17 mouse cellular contexts compared by ENCODE assay signal in the genomic region with DNA sequence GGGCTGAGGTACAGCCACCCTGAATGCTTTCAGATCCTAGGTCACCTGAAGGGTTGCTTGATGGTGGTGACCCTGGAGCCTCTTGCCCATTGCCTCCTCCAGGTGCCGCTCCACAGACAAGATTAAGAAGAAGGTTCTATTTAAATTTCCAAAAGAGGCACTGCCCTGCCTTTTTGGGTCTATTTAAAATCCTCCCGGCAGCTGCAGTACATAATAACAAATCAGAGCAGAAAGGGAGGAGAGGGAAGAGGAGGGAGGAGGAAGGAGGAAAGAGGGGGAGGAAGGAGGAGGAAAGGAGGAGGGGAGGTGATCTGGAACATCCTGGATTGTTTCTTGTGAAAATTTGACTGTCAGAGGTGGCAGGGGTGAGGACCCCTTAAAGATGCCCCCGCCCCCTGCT.
A peak's percentile ranks its signal among the peaks of the same experiment; 100 is the strongest.
DNase-seq lines count a peak whose midpoint lies in the region; ATAC-seq and TF ChIP-seq lines count a peak whose summit lies in the region.
"Had no signal": no experiment of that assay in that cellular context is flagged by ENCODE, and none has a peak within 500 bp of the region (broad histone marks: within the 10 kb centered on the region; RNA-seq: fewer than 3 reads in every experiment).

No protein-coding gene starts in this region.

- TF ChIP-seq CTCF in layer of hippocampus, adult 2 months (conservative IDR thresholded peaks at IDR 0.05), result no peak
- TF ChIP-seq CTCF in olfactory bulb, adult 2 months (IDR thresholded peaks at IDR 0.05; ENCODE audit: insufficient read depth, low read depth, low read length), result no peak

- H3K27me3 ChIP-seq in hindbrain, embryonic 13.5 days, result no peaks in the 10 kb centered on the region
- H3K27me3 ChIP-seq in hindbrain, embryonic 10.5 days (ENCODE audit: insufficient read depth, poor library complexity, severe bottlenecking), result no peaks in the 10 kb centered on the region
- H3K27me3 ChIP-seq: embryonic facial prominence, embryonic 12.5 days; hindbrain, embryonic 15.5 days had no signal

- no peak overlapping the region for H3K4me2 ChIP-seq in hindbrain, embryonic 13.5 days
- H3K4me2 ChIP-seq: embryonic facial prominence, embryonic 12.5 days; hindbrain, embryonic 15.5 days had no signal

- peak overlapping the region; percentile 13; the same call in 1 of the 2 replicates for H3K27ac ChIP-seq in hindbrain, embryonic 13.5 days
- H3K27ac ChIP-seq in hindbrain, embryonic 10.5 days, result no peak overlapping the region
- H3K27ac ChIP-seq in layer of hippocampus, adult 2 months, result peak overlapping the region; percentile 65
- H3K27ac ChIP-seq in olfactory bulb, adult 2 months (ENCODE audit: insufficient read depth, low read depth, low read length), result peak overlapping the region; percentile 79
- H3K27ac ChIP-seq: embryonic facial prominence, embryonic 12.5 days; heart, embryonic 10.5 days; hindbrain, embryonic 15.5 days had no signal

- no peak overlapping the region for H3K9ac ChIP-seq in hindbrain, embryonic 13.5 days
- H3K9ac ChIP-seq: embryonic facial prominence, embryonic 12.5 days; hindbrain, embryonic 15.5 days had no signal

- ATAC-seq in hindbrain, embryonic 13.5 days (ENCODE audit: low FRiP score), result no peak
- ATAC-seq: forebrain, embryonic 16.5 days had no signal

- no peaks in the 10 kb centered on the region; the same call in 1 of the 2 replicates for H3K4me1 ChIP-seq in hindbrain, embryonic 13.5 days (replicated peaks)
- peaks cover 11% of the 10 kb centered on the region; the same call in 1 of the 2 replicates for H3K4me1 ChIP-seq in hindbrain, embryonic 10.5 days (replicated peaks)
- peaks cover 24% of the 10 kb centered on the region for H3K4me1 ChIP-seq in olfactory bulb, adult 2 months (ENCODE audit: control insufficient read depth, insufficient read depth, low read length)
- H3K4me1 ChIP-seq: hindbrain, embryonic 15.5 days had no signal

- no peaks in the 10 kb centered on the region for H3K9me3 ChIP-seq in hindbrain, embryonic 13.5 days
- H3K9me3 ChIP-seq in hindbrain, embryonic 10.5 days, result no peaks in the 10 kb centered on the region
- H3K9me3 ChIP-seq: embryonic facial prominence, embryonic 12.5 days; heart, embryonic 10.5 days; hindbrain, embryonic 15.5 days had no signal

- H3K4me3 ChIP-seq in hindbrain, embryonic 13.5 days, result no peak overlapping the region
- no peak overlapping the region for H3K4me3 ChIP-seq in hindbrain, embryonic 10.5 days
- no peak overlapping the region for H3K4me3 ChIP-seq in layer of hippocampus, adult 2 months
- no peak overlapping the region for H3K4me3 ChIP-seq in olfactory bulb, adult 2 months (ENCODE audit: insufficient read depth, low read depth, low read length)
- H3K4me3 ChIP-seq: embryonic facial prominence, embryonic 12.5 days; heart, embryonic 10.5 days; hindbrain, embryonic 15.5 days had no signal

- TF ChIP-seq POLR2A in olfactory bulb, adult 2 months (IDR thresholded peaks at IDR 0.05; ENCODE audit: insufficient read depth, low read depth, low read length), result no peak

- WGBS in hindbrain, embryonic 13.5 days, result 72% methylated on average over 3 of the region's 3 CpGs
- 64% methylated on average over 3 of the region's 3 CpGs for WGBS in hindbrain, embryonic 10.5 days
- 31% methylated on average over 3 of the region's 3 CpGs for WGBS in olfactory bulb, adult 2 months

- no peak for DNase-seq in hindbrain, embryonic 10.5 days (ENCODE audit: low spot score)
- no peak for DNase-seq in layer of hippocampus, adult 2 months (ENCODE audit: low spot score in 2 of 2)
- no peak for DNase-seq in layer of hippocampus, postnatal 14 days (ENCODE audit: low spot score in 2 of 2)
- DNase-seq in retina, embryonic 14.5 days (ENCODE audit: low spot score), result no peak
- DNase-seq: adrenal gland, adult 8-10 months; cerebellum, adult 11 months; cerebellum, adult 8-10 months; cerebellum, postnatal 14 days; gastrocnemius, postnatal 36 days; heart, adult 18-20 months; heart, postnatal 10 days had no signal

- H3K36me3 ChIP-seq in hindbrain, embryonic 13.5 days, result no peaks in the 10 kb centered on the region
- H3K36me3 ChIP-seq in hindbrain, embryonic 10.5 days, result no peaks in the 10 kb centered on the region
- H3K36me3 ChIP-seq: embryonic facial prominence, embryonic 12.5 days; heart, embryonic 10.5 days; hindbrain, embryonic 15.5 days had no signal
